Mouse (Mus musculus) myocyte (in vitro differentiated cells): ENCODE results near the gene Trim6. TPM values are rescaled to one million over a fixed set of nuclear protein-coding genes. Genes with fewer than 3 reads are reported as not detected.

Experiments
- H3K27me3 ChIP-seq: one replicate; pipeline ENCODE4 v1.6.1; 2011; ENCODE audit not compliant: control insufficient read depth, insufficient read depth, insufficient read length
- H3K36me3 ChIP-seq: one replicate; pipeline ENCODE4 v1.6.1; 2011; ENCODE audit not compliant: control insufficient read depth, insufficient read depth
- H3K4me2 ChIP-seq: one replicate; pipeline ENCODE4 v1.6.1; 2011; ENCODE audit warnings: low read depth, control low read depth
- H3K4me3 ChIP-seq: one replicate; pipeline ENCODE4 v1.5.1; 2011; ENCODE audit warnings: mild to moderate bottlenecking, control low read depth, moderate library complexity
- H3K79me2 ChIP-seq: one replicate; pipeline ENCODE4 v1.6.1; 2011; ENCODE audit not compliant: control insufficient read depth, insufficient read depth
- H3ac ChIP-seq: one replicate; pipeline ENCODE4 v1.6.1; 2011; ENCODE audit not compliant: control insufficient read depth, insufficient read length
- CEBPB ChIP-seq: IDR thresholded peaks from 2 replicates; pipeline ENCODE4 v1.6.1; 2011; ENCODE audit warnings: mild to moderate bottlenecking, moderate library complexity; ENCODE audit not compliant: poor library complexity, insufficient read depth, severe bottlenecking
- E2F4 ChIP-seq: IDR thresholded peaks from one replicate; pipeline ENCODE4 v1.6.1; 2011; ENCODE audit warnings: mild to moderate bottlenecking, control low read depth, moderate library complexity; ENCODE audit not compliant: insufficient read depth
- MAX ChIP-seq: IDR thresholded peaks from one replicate; pipeline ENCODE4 v1.6.1; 2011; ENCODE audit warnings: low read depth, mild to moderate bottlenecking, control low read depth
- MYOD1 ChIP-seq, 3 experiments: IDR thresholded peaks; one replicate each; pipeline ENCODE4 v1.6.1; 2011; ENCODE audit warnings: control low read depth in 2 of 3, low read depth in 2 of 3, mild to moderate bottlenecking in 2 of 3, moderate library complexity in 1 of 3; ENCODE audit not compliant: insufficient read length in 2 of 3, control insufficient read depth in 1 of 3
- MYOG ChIP-seq, 3 experiments: IDR thresholded peaks; one replicate each; pipeline ENCODE4 v1.6.1; 2011; ENCODE audit warnings: control low read depth in 2 of 3, low read depth in 2 of 3, mild to moderate bottlenecking in 2 of 3; ENCODE audit not compliant: insufficient read length in 2 of 3, control insufficient read depth in 1 of 3, insufficient read depth in 1 of 3
- POLR2A ChIP-seq: IDR thresholded peaks from one replicate; pipeline ENCODE4 v1.6.1; 2011; ENCODE audit warnings: low read depth, mild to moderate bottlenecking, control low read depth, moderate library complexity; ENCODE audit not compliant: insufficient read length
- POLR2AphosphoS2 ChIP-seq: IDR thresholded peaks from one replicate; pipeline ENCODE4 v1.6.1; 2011; ENCODE audit warnings: low read depth, control low read depth; ENCODE audit not compliant: insufficient read length
- REST ChIP-seq: IDR thresholded peaks from one replicate; pipeline ENCODE4 v1.6.1; 2011; ENCODE audit warnings: mild to moderate bottlenecking, control low read depth, moderate library complexity; ENCODE audit not compliant: insufficient read depth, insufficient read length
- SRF ChIP-seq: IDR thresholded peaks from one replicate; pipeline ENCODE4 v1.6.1; 2011; ENCODE audit warnings: low read depth; ENCODE audit not compliant: control insufficient read depth, insufficient read length
- TCF12 ChIP-seq: IDR thresholded peaks from one replicate; pipeline ENCODE4 v1.6.1; 2011; ENCODE audit warnings: mild to moderate bottlenecking, control low read depth; ENCODE audit not compliant: poor library complexity, insufficient read depth, severe bottlenecking
- TCF3 ChIP-seq: IDR thresholded peaks from one replicate; pipeline ENCODE4 v1.6.1; 2011; ENCODE audit warnings: low read depth, control low read depth; ENCODE audit not compliant: insufficient read length
- USF1 ChIP-seq: IDR thresholded peaks from one replicate; pipeline ENCODE4 v1.6.1; 2011; ENCODE audit warnings: low read depth, mild to moderate bottlenecking, control low read depth, moderate library complexity
- polyA plus RNA-seq: library from polyadenylated mRNA; unstranded; fragments of >200 nt; fragmentation: generic; extraction: Trizol; gene quantifications from one replicate; pipeline ENCODE4 v1.2.1, GENCODE M21; 2012; ENCODE audit warnings: missing spikeins

The Trim6 gene
- polyA plus RNA-seq, 1 experiment = not detected

DNA sequence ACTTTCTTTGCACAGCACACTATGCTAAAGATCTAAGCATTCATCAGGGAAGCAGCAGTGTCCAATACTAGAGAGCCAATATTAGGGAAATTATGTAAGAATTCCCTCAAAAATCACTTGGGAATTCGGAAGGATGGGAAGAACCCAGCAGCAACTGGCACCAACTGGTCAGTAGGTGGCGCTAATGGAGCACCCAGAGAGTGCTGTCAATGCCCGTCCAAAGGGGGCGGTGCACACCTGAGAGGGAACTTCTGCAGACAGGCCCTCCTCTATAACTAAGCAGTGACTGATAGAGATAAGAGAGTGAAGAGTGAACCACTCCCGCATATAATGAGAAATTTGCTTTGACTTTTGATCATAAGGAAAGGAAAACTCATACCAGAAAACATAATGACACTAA lies 18.8 kb upstream of the Trim6 start:
- Histone ChIP-seq H3K36me3 (no peaks in the 10 kb centered on the region), H3K79me2 (no peaks in the 10 kb centered on the region), H3K4me2 (no peak overlapping the region), H3ac (no peak overlapping the region), H3K27me3 (no peaks in the 10 kb centered on the region), H3K4me3 (no peak overlapping the region)
- TF ChIP-seq SRF (no peak), TCF3 (no peak), MAX (no peak), MYOG (IDR thresholded peaks at IDR 0.05; ENCODE audit: control insufficient read depth in 1 of 3, insufficient read depth in 1 of 3, insufficient read length in 2 of 3, low read depth in 2 of 3) (no peak), E2F4 (no peak), CEBPB (no peak), POLR2A (no peak), USF1 (no peak), MYOD1 (IDR thresholded peaks at IDR 0.05; ENCODE audit: control insufficient read depth in 1 of 3, insufficient read length in 2 of 3, low read depth in 2 of 3) (no peak), TCF12 (no peak), REST (no peak), POLR2AphosphoS2 (no peak)

GRCm38 (mm10) chr7:104206197-104206596 lies 12.4 kb upstream of the Trim6 start:
- TF ChIP-seq E2F4 = no peak
- no peak for TF ChIP-seq TCF3
- no peak for TF ChIP-seq TCF12
- TF ChIP-seq REST = no peak
- no peak for TF ChIP-seq SRF
- no peak for TF ChIP-seq USF1
- TF ChIP-seq POLR2AphosphoS2 = no peak
- TF ChIP-seq MYOG (IDR thresholded peaks at IDR 0.05; ENCODE audit: control insufficient read depth in 1 of 3, insufficient read depth in 1 of 3, insufficient read length in 2 of 3, low read depth in 2 of 3) = no peak
- no peak for TF ChIP-seq MAX
- TF ChIP-seq CEBPB = no peak
- TF ChIP-seq MYOD1 (IDR thresholded peaks at IDR 0.05; ENCODE audit: control insufficient read depth in 1 of 3, insufficient read length in 2 of 3, low read depth in 2 of 3) = no peak
- TF ChIP-seq POLR2A = no peak
- Histone ChIP-seq H3K36me3 (no peaks in the 10 kb centered on the region), H3ac (no peak overlapping the region), H3K4me2 (no peak overlapping the region), H3K4me3 (no peak overlapping the region), H3K79me2 (no peaks in the 10 kb centered on the region), H3K27me3 (no peaks in the 10 kb centered on the region)

GRCm38 (mm10) chr7:104216011-104216535 lies 2.5 kb upstream of the Trim6 start:
- Histone ChIP-seq H3K27me3 (no peaks in the 10 kb centered on the region), H3ac (no peak overlapping the region), H3K79me2 (no peaks in the 10 kb centered on the region), H3K36me3 (no peaks in the 10 kb centered on the region), H3K4me2 (no peak overlapping the region), H3K4me3 (no peak overlapping the region)
- TF ChIP-seq USF1 = no peak
- TF ChIP-seq MYOD1 (IDR thresholded peaks at IDR 0.05; ENCODE audit: control insufficient read depth in 1 of 3, insufficient read length in 2 of 3, low read depth in 2 of 3) = no peak
- no peak for TF ChIP-seq MAX
- TF ChIP-seq POLR2AphosphoS2 = no peak
- no peak for TF ChIP-seq SRF
- no peak for TF ChIP-seq MYOG (IDR thresholded peaks at IDR 0.05; ENCODE audit: control insufficient read depth in 1 of 3, insufficient read depth in 1 of 3, insufficient read length in 2 of 3, low read depth in 2 of 3)
- no peak for TF ChIP-seq E2F4
- TF ChIP-seq REST = no peak
- no peak for TF ChIP-seq TCF12
- no peak for TF ChIP-seq TCF3

GRCm38 (mm10) chr7:104217881-104218280 lies 712 bp upstream of the Trim6 start:
- H3K27me3 ChIP-seq = no peaks in the 10 kb centered on the region
- no peaks in the 10 kb centered on the region for H3K79me2 ChIP-seq
- no peaks in the 10 kb centered on the region for H3K36me3 ChIP-seq
- no peak for TF ChIP-seq USF1
- no peak for TF ChIP-seq SRF
- no peak for TF ChIP-seq E2F4
- no peak for TF ChIP-seq TCF3
- no peak for TF ChIP-seq MYOD1 (IDR thresholded peaks at IDR 0.05; ENCODE audit: control insufficient read depth in 1 of 3, insufficient read length in 2 of 3, low read depth in 2 of 3)
- no peak for TF ChIP-seq POLR2A
- no peak for TF ChIP-seq CEBPB
- TF ChIP-seq MAX = no peak
- no peak for TF ChIP-seq TCF12
- TF ChIP-seq REST = no peak
- TF ChIP-seq POLR2AphosphoS2 = no peak
- TF ChIP-seq MYOG (IDR thresholded peaks at IDR 0.05; ENCODE audit: control insufficient read depth in 1 of 3, insufficient read depth in 1 of 3, insufficient read length in 2 of 3, low read depth in 2 of 3) = no peak
- no peak overlapping the region for H3K4me3 ChIP-seq
- H3K4me2 ChIP-seq = no peak overlapping the region
- H3ac ChIP-seq = no peak overlapping the region

DNA sequence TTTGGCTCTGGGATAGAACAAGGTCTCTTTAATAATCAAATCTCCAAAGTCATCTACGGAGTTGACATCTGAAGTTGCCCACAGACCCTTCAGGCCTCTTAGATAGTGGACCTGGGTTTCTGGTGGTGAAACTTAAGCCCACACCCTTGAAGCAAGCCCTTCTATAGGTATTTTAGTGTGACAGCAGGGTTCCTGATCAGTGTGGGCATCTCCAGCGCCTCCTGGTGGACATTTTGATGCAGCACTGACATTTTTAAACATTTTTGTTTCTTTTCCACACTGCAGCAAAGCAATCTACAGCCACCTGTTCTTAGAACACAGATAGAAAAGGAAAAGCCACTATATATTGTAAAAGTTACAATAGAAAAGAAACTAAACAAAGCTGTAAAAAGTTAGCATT lies 12.6 kb downstream of the Trim6 start:
- Histone ChIP-seq H3K79me2 (no peaks in the 10 kb centered on the region), H3K27me3 (no peaks in the 10 kb centered on the region), H3K4me3 (no peak overlapping the region), H3K4me2 (no peak overlapping the region), H3ac (no peak overlapping the region), H3K36me3 (no peaks in the 10 kb centered on the region)
- TF ChIP-seq TCF12 (no peak), MYOD1 (IDR thresholded peaks at IDR 0.05; ENCODE audit: control insufficient read depth in 1 of 3, insufficient read length in 2 of 3, low read depth in 2 of 3) (no peak), TCF3 (no peak), USF1 (no peak), MYOG (IDR thresholded peaks at IDR 0.05; ENCODE audit: control insufficient read depth in 1 of 3, insufficient read depth in 1 of 3, insufficient read length in 2 of 3, low read depth in 2 of 3) (no peak), POLR2A (no peak), CEBPB (no peak), E2F4 (no peak), MAX (no peak), REST (no peak), SRF (no peak), POLR2AphosphoS2 (no peak)
